Mouse (Mus musculus): ENCODE measurements around the gene Slfn4.

DNA sequence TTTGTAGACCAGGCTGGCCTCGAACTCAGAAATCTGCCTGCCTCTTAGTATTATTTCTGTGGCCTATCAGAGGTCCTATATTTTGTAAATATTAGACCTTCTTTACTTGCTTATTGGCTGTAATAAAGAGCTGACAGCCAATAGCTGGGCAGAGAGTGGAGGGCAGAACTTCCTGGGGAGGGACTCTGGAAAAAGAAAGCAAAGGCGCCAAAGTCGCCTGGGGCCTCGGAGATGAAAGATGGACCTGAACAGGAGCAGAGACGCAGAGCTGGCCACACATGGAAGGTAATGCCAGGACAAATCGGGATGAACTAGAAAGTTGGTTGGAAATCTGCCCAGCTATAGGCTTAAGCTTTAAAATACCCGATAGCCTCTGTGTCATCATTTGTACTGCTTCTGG lies 48.4 kb downstream of the Slfn4 start:
- TF ChIP-seq CTCF (IDR thresholded peaks at IDR 0.05; ENCODE audit: low read depth, low read length) (no peak), POLR2A (IDR thresholded peaks at IDR 0.05; ENCODE audit: extremely low read depth, insufficient read depth, low read length) (no peak)

Measured in liver, adult 2 months (tissue).